Mouse (Mus musculus) lung, postnatal 0 days (tissue): ENCODE results near the gene Eid3. TPM values are rescaled to one million over a fixed set of nuclear protein-coding genes. Genes with fewer than 3 reads are reported as not detected.
A peak's percentile ranks its signal among the peaks of the same experiment; 100 is the strongest.

Experiments
- ATAC-seq: fragments of 200-750 bp; cut with Nextera tagmentation; 2 replicates; pipeline ENCODE4 v1.8.0; 2017; ENCODE audit warnings: moderate library complexity
- DNase-seq: peaks from one replicate; pipeline ENCODE4 v3.0.0-alpha.2; 2016; ENCODE audit warnings: low spot score
- H3K27ac ChIP-seq: fragments of 300-500 bp; sonication (generic); 2 replicates; pipeline ENCODE4 v1.5.1; 2014; ENCODE audit warnings: antibody characterized with exemption, mild to moderate bottlenecking, low read length, mixed read lengths
- H3K27me3 ChIP-seq: fragments of 300-500 bp; sonication (generic); replicated peaks from 2 replicates; pipeline ENCODE4 v1.6.1; 2014; ENCODE audit warnings: low read length, mixed read lengths; ENCODE audit not compliant: insufficient read depth
- H3K36me3 ChIP-seq: fragments of 300-500 bp; sonication (generic); 2 replicates; pipeline ENCODE4 v1.6.1; 2014; ENCODE audit warnings: low read length, mixed read lengths; ENCODE audit not compliant: insufficient read depth
- H3K4me1 ChIP-seq: fragments of 300-500 bp; sonication (generic); 2 replicates; pipeline ENCODE4 v1.6.1; 2014; ENCODE audit warnings: antibody characterized with exemption, low read depth, low read length, mixed read lengths; ENCODE audit not compliant: insufficient read depth
- H3K4me2 ChIP-seq: fragments of 300-500 bp; sonication (generic); replicated peaks from 2 replicates; pipeline ENCODE4 v1.6.1; 2014; ENCODE audit warnings: low read depth, mild to moderate bottlenecking, low read length, moderate library complexity, mixed read lengths
- H3K4me3 ChIP-seq: fragments of 300-500 bp; sonication (generic); 2 replicates; pipeline ENCODE4 v1.5.1; 2014; ENCODE audit warnings: low read depth, low read length
- H3K9ac ChIP-seq: fragments of 300-500 bp; sonication (generic); replicated peaks from 2 replicates; pipeline ENCODE4 v1.6.1; 2014; ENCODE audit warnings: low read depth, mild to moderate bottlenecking
- H3K9me3 ChIP-seq: fragments of 300-500 bp; sonication (generic); 2 replicates; pipeline ENCODE4 v1.6.1; 2016; ENCODE audit warnings: low read length, mixed read lengths
- CTCF ChIP-seq: IDR thresholded peaks from 2 replicates; pipeline ENCODE4 v1.5.1; 2016; ENCODE audit warnings: antibody characterized with exemption, mild to moderate bottlenecking
- EP300 ChIP-seq: IDR thresholded peaks from 2 replicates; pipeline ENCODE4 v1.6.1; 2016; ENCODE audit warnings: antibody characterized with exemption, mild to moderate bottlenecking, control low read depth
- WGBS: fragments of 180-500 bp; shearing (Covaris S2); extraction: QIAGEN DNeasy Blood & Tissue Kit; methylation state at CpG from one replicate; pipeline ENCODE4 v1.1.7; 2014; 5-methylcytosine and 5-hydroxymethylcytosine counted together
- polyA plus RNA-seq: library from polyadenylated mRNA; unstranded; fragments of >200 nt; fragmentation: Nextera tagmentation; extraction: Ambion mirVana; gene quantifications from 2 replicates; pipeline ENCODE4 v1.2.1, GENCODE M21; 2015

Gene Eid3
- not detected in 2 replicates for polyA plus RNA-seq

- WGBS = 78% methylated on average over 9 of the region's 9 CpGs
- Histone ChIP-seq H3K4me1 (no peaks in the 10 kb centered on the region), H3K4me3 (no peak within 1 kb of the TSS), H3K27ac (no peak within 1 kb of the TSS), H3K27me3 (no peaks in the 10 kb centered on the region), H3K9me3 (no peaks in the 10 kb centered on the region), H3K9ac (no peak within 1 kb of the TSS), H3K4me2 (no peak within 1 kb of the TSS), H3K36me3 (0 out of 2 replicates have a peak, but pooled peaks cover 6% of the 10 kb centered on the region)
- ATAC-seq (no peak), DNase-seq (no peak)
- TF ChIP-seq CTCF = no peak
- no peak for TF ChIP-seq EP300
These were observed at the start of gene Eid3 for GRCm38 (mm10) chr10:82866356-82866755. Gene Eid3, plus strand, starts transcription at chr10:82866626.

- H3K4me3 ChIP-seq = no peak overlapping the region
- no peaks in the 10 kb centered on the region for H3K4me1 ChIP-seq
- WGBS = 93% methylated on average over 3 of the region's 3 CpGs
- H3K36me3 ChIP-seq = no peaks in the 10 kb centered on the region
- no peaks in the 10 kb centered on the region for H3K9me3 ChIP-seq
- ATAC-seq = no peak
- no peak for DNase-seq
- no peak overlapping the region for H3K27ac ChIP-seq
- H3K27me3 ChIP-seq = no peaks in the 10 kb centered on the region
- no peak overlapping the region for H3K9ac ChIP-seq
- no peak overlapping the region for H3K4me2 ChIP-seq
- TF ChIP-seq CTCF = no peak
- TF ChIP-seq EP300 = no peak
These were observed 48.9 kb upstream of the Eid3 start for GRCm38 (mm10) chr10:82817514-82817913.

- ATAC-seq (no peak), DNase-seq (no peak)
- Histone ChIP-seq H3K4me3 (no peak overlapping the region), H3K4me2 (no peak overlapping the region), H3K27ac (no peak overlapping the region), H3K27me3 (no peaks in the 10 kb centered on the region), H3K9me3 (no peaks in the 10 kb centered on the region), H3K4me1 (no peaks in the 10 kb centered on the region), H3K9ac (no peak overlapping the region), H3K36me3 (no peaks in the 10 kb centered on the region)
- no peak for TF ChIP-seq CTCF
- TF ChIP-seq EP300 = no peak
- WGBS = 60% methylated on average over 9 of the region's 9 CpGs
These were observed 48.5 kb upstream of the Eid3 start for GRCm38 (mm10) chr10:82817936-82818335.

GRCm38 (mm10) chr10:82818661-82819060, 47.8 kb upstream of the Eid3 start:
- H3K27me3 ChIP-seq = no peaks in the 10 kb centered on the region
- H3K4me2 ChIP-seq = no peak overlapping the region
- no peak for ATAC-seq
- no peaks in the 10 kb centered on the region for H3K36me3 ChIP-seq
- H3K4me1 ChIP-seq = no peaks in the 10 kb centered on the region
- no peak for DNase-seq
- H3K4me3 ChIP-seq = no peak overlapping the region
- no peaks in the 10 kb centered on the region for H3K9me3 ChIP-seq
- TF ChIP-seq CTCF (no peak), EP300 (no peak)
- WGBS = 80% methylated on average over 6 of the region's 6 CpGs
- no peak overlapping the region for H3K27ac ChIP-seq
- H3K9ac ChIP-seq = no peak overlapping the region

- Histone ChIP-seq H3K9me3 (no peaks in the 10 kb centered on the region), H3K4me1 (no peaks in the 10 kb centered on the region), H3K4me2 (no peak overlapping the region), H3K4me3 (no peak overlapping the region), H3K27ac (no peak overlapping the region), H3K9ac (no peak overlapping the region), H3K27me3 (no peaks in the 10 kb centered on the region), H3K36me3 (no peaks in the 10 kb centered on the region)
- DNase-seq = peak; percentile 56
- peak; percentile 72 for ATAC-seq
- TF ChIP-seq CTCF = no peak
- TF ChIP-seq EP300 = no peak
- 46% methylated on average over 14 of the region's 14 CpGs for WGBS
These were observed 43.2 kb upstream of the Eid3 start for GRCm38 (mm10) chr10:82823108-82823778.

- Histone ChIP-seq H3K27ac (no peak overlapping the region), H3K4me1 (no peaks in the 10 kb centered on the region), H3K27me3 (no peaks in the 10 kb centered on the region), H3K36me3 (no peaks in the 10 kb centered on the region), H3K4me2 (no peak overlapping the region), H3K9ac (no peak overlapping the region), H3K9me3 (no peaks in the 10 kb centered on the region), H3K4me3 (no peak overlapping the region)
- WGBS = 49% methylated on average over 5 of the region's 5 CpGs
- TF ChIP-seq EP300 (no peak), CTCF (no peak)
- no peak for DNase-seq
- no peak for ATAC-seq
These were observed 42.6 kb upstream of the Eid3 start for GRCm38 (mm10) chr10:82823779-82824177.

- WGBS = 33% methylated on average over 10 of the region's 10 CpGs
- no peak overlapping the region for H3K4me3 ChIP-seq
- TF ChIP-seq CTCF (no peak), EP300 (no peak)
- ATAC-seq (peak; percentile 40; the same call in 1 of the 2 replicates), DNase-seq (peak; percentile 33)
- H3K27ac ChIP-seq = no peak overlapping the region
- no peaks in the 10 kb centered on the region for H3K27me3 ChIP-seq
- no peaks in the 10 kb centered on the region for H3K36me3 ChIP-seq
- H3K9me3 ChIP-seq = no peaks in the 10 kb centered on the region
- no peaks in the 10 kb centered on the region for H3K4me1 ChIP-seq
- H3K4me2 ChIP-seq = no peak overlapping the region
- no peak overlapping the region for H3K9ac ChIP-seq
These were observed 41.9 kb upstream of the Eid3 start for GRCm38 (mm10) chr10:82824541-82824940.
